Mouse (Mus musculus): ENCODE results near the gene Fhit. TPM values are rescaled to one million over a fixed set of nuclear protein-coding genes. Genes with fewer than 3 reads are reported as not detected.

Fhit gene
- total RNA-seq, 1 experiment from 2014 or later: 3.8 TPM

DNA sequence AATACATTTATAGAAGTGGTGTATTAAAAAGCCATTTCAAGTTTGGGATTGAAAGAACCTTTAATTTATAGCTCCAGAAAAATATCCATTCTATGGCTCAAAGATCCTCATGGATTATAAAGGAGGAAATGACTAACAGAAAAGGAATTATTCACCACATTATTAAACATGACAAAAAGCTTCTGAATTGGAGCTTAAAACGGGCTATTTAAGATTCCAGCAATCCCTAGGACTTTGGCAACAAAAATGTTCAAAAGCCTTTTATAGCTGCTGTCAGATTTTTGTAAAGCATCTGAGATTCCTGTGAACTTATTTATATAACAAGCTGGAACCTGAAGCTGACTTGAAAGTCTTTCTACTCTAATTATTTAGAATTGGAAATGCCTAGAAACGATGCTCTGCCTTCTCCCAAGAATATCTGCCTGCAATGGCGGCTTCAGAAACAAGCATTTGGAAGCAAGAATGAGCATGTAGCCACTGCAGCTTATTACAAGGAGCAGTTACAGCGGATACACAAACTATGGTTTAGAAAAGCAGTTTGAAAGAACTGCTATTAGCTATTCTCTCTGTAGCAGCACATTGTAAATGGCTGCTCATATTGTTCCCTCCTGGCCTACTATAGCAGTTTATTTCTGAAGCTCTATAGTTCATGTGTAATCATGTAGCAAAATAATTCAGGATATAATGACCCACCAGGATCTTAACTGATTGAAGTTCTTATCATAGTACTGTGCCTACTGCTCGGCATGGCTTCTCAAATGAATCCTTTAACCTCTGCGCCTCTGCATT is 995.0 kb downstream of the Fhit start:
- ATAC-seq (replicated peaks in 1 of 2; ENCODE audit: insufficient read depth in 1 of 2, low FRiP score in 2 of 2, low TSS enrichment in 1 of 2, low read depth in 1 of 2, poor library complexity in 2 of 2, severe bottlenecking in 2 of 2): no peak

DNA sequence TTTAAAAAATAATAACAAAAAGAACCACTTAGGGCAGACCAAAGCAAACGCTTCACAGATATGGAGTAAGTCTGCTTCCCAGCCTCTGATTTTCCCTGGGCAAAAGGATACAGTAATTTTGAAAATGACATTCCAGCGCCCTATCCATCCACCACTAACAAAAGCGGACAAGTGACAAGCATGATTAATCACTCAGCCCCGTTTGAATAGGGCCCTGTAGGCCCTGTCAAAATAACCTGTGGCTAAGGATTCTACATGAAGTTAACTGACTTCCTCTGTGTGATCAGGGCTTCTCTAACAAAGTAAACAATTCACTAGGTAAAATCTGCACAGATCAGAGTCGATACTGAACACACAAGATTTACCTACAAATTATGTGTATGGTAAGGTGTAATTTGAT is 1012.0 kb downstream of the Fhit start:
- no peak for ATAC-seq (replicated peaks in 1 of 2; ENCODE audit: insufficient read depth in 1 of 2, low FRiP score in 2 of 2, low TSS enrichment in 1 of 2, low read depth in 1 of 2, poor library complexity in 2 of 2, severe bottlenecking in 2 of 2)

DNA sequence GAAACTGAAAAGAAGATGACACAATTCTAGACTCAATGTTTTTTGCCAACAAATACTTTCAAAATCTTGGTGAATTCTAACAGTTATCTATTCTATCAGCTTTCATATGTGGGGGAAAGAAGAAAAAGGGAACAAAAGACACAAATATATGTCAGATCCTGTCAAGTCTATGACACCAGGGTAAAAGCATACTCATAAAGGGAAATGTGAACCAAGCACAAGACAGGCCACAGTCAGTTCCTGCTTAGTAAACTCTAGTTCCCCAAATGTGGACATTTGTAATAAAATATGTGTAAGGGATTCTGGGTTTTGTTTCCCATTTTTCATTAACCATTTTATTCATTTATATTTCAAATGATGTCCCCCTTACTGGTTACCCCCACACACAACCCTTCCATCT is 1022.5 kb downstream of the Fhit start:
- peak; percentile 75 to 80 for ATAC-seq (replicated peaks in 1 of 2; ENCODE audit: insufficient read depth in 1 of 2, low FRiP score in 2 of 2, low TSS enrichment in 1 of 2, low read depth in 1 of 2, poor library complexity in 2 of 2, severe bottlenecking in 2 of 2)

DNA sequence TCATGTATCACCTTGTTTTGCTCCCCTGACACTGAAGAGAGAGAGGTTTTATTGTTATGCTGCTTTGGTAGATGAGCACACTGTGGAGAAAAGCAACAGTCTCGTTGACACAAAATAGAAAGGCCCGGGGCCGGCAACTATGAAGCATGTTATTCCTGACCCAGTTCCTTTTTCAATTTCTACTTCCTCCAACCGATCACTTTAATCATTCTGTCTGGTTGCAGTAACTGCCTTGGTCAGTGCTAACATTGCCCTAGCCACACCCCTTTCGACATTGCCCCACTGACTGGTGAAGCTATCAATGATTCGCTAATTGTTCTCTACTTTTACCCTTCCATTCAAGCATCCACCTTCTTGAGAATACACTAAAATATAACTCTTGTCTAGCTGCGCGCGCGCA is 1028.0 kb downstream of the Fhit start:
- peak in 1 of 2 experiments; percentile 32; a peak in 2 of 4 replicates for ATAC-seq (replicated peaks in 1 of 2; ENCODE audit: insufficient read depth in 1 of 2, low FRiP score in 2 of 2, low TSS enrichment in 1 of 2, low read depth in 1 of 2, poor library complexity in 2 of 2, severe bottlenecking in 2 of 2)

DNA sequence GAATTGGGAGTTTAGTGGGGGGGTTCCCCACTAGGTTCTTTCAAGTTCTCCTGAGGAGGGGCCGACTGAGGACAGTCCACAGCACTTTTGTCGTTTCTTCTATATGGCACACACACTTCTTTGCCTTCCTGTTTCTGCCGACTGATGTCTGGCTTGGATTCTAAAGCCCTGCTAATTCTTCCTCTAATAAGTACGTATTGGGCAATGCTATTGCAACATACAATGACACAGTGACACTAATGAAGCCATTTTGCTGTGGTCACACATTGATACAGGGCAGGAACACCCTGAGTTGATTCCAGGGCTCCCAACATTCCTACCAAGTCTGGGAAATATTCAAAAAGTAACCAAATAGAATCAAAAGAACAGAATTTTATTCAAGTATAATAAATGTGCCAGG is 1032.2 kb downstream of the Fhit start:
- ATAC-seq (replicated peaks in 1 of 2; ENCODE audit: insufficient read depth in 1 of 2, low FRiP score in 2 of 2, low TSS enrichment in 1 of 2, low read depth in 1 of 2, poor library complexity in 2 of 2, severe bottlenecking in 2 of 2): no peak

DNA sequence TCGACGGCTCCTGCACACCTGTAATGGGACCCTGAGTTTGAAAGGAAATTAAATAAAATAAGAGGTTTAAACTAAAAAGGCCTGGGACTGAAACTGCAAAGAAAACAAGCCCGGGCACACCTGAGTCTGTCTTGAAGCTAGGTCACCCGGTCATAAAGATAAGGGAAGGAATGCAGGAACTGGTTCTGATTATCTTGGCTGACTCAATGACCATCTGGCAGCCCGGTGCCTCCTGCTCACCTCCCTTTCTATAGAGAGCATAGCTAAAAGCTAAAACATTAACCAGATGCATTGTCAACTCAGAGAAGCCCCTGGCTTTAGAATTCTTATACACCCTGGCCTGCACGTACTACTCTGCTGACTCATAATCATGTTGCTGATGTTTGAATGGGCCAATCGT is 1032.7 kb downstream of the Fhit start:
- no peak for ATAC-seq (replicated peaks in 1 of 2; ENCODE audit: insufficient read depth in 1 of 2, low FRiP score in 2 of 2, low TSS enrichment in 1 of 2, low read depth in 1 of 2, poor library complexity in 2 of 2, severe bottlenecking in 2 of 2)

DNA sequence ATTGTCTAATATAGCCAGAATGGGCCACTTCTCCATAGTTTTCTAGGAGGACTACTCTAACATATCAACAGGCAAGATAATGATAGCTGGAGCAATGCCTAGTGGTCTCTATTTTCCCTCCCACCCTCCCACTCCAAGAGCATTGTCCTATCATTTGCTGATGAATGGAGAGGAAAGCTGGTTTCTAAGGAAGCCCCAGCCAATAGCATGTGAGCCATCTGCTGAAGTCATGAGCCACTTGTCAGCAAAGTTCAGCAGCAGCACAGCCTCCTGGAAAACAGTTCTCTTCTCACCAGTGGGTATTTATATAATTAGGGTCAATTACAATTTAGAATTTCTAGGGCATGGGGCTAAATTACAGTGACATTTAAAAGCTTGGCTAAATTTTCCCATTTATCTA is 1035.3 kb downstream of the Fhit start:
- no peak for ATAC-seq (replicated peaks in 1 of 2; ENCODE audit: insufficient read depth in 1 of 2, low FRiP score in 2 of 2, low TSS enrichment in 1 of 2, low read depth in 1 of 2, poor library complexity in 2 of 2, severe bottlenecking in 2 of 2)

DNA sequence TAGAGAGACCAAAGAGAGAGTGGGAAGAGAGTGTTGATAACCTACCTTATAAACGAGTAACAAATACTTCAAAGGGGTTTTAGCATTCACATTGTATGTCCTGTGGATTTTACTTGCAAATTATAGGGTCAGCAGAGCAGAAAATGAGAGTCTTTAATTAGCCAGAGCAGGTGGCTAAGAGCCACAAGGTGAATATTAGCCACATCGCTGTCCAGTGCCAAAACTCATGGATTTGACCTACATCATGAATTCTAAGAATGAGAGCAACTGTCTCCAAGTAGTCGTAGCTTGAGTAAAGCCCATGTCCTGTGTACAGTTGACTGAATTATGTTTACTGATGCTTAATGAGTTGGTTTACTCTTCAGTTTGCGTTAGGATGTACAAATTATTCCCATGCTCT is 1039.7 kb downstream of the Fhit start:
- ATAC-seq (replicated peaks in 1 of 2; ENCODE audit: insufficient read depth in 1 of 2, low FRiP score in 2 of 2, low TSS enrichment in 1 of 2, low read depth in 1 of 2, poor library complexity in 2 of 2, severe bottlenecking in 2 of 2): no peak

DNA sequence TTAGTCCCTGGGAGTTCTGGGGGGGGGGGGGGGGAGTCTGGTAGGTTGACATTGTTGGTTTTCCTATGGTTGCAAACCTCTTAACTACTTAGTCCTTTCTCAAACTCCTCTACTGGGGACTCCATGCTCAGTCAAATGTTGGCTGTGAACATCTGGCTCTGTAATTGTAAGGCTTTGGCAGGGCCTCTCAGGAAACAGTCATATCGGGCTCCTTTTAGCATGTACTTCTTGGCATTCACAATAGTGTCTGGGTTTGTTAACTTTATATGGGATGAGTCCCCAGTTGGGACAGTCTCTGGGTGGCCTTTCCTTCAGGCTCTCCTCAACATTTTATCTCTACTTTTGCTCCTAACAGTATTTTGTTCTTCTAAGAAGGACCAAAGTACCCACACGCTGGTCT is 1065.6 kb downstream of the Fhit start:
- no peak for ATAC-seq (replicated peaks in 1 of 2; ENCODE audit: insufficient read depth in 1 of 2, low FRiP score in 2 of 2, low TSS enrichment in 1 of 2, low read depth in 1 of 2, poor library complexity in 2 of 2, severe bottlenecking in 2 of 2)

DNA sequence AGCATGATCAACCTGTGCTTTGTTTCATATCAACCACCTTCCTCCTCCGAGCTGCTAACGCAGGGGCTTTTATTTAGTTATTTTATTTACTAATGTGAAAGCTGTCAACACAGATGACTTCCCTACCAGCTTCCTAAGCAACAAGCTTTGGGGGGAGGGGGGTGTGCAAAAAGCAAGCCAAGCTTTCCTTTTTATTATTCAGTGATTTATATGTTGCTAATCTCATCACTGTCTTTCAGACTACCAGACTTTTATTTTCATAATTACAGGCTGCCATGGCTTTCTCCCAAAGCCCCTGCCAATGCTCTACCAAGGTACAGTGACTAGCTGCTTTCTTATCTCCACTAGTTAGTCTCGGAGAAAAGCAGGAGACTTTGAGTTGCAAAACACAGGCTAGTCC is 1082.8 kb downstream of the Fhit start:
- ATAC-seq (replicated peaks in 1 of 2; ENCODE audit: insufficient read depth in 1 of 2, low FRiP score in 2 of 2, low TSS enrichment in 1 of 2, low read depth in 1 of 2, poor library complexity in 2 of 2, severe bottlenecking in 2 of 2): no peak

DNA sequence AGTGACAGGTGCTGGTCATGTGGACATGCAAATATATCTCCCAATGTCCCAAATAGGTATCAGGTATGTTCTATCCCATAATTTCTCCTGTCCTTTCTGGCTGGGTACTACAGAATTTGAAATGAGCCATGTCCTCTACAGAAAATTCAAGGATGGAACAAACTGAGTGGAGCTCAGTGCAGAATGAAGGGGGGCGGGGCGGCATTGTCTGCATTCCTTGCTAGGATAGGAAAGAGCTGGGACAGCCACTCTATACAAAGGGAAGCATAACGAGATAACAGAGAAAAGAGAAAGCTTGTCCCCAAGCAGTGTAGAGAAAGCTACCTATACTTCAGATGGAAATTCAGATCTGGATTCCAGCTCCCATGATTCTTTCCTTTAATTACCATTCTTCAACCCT is 1111.9 kb downstream of the Fhit start:
- ATAC-seq (replicated peaks in 1 of 2; ENCODE audit: insufficient read depth in 1 of 2, low FRiP score in 2 of 2, low TSS enrichment in 1 of 2, low read depth in 1 of 2, poor library complexity in 2 of 2, severe bottlenecking in 2 of 2): no peak

DNA sequence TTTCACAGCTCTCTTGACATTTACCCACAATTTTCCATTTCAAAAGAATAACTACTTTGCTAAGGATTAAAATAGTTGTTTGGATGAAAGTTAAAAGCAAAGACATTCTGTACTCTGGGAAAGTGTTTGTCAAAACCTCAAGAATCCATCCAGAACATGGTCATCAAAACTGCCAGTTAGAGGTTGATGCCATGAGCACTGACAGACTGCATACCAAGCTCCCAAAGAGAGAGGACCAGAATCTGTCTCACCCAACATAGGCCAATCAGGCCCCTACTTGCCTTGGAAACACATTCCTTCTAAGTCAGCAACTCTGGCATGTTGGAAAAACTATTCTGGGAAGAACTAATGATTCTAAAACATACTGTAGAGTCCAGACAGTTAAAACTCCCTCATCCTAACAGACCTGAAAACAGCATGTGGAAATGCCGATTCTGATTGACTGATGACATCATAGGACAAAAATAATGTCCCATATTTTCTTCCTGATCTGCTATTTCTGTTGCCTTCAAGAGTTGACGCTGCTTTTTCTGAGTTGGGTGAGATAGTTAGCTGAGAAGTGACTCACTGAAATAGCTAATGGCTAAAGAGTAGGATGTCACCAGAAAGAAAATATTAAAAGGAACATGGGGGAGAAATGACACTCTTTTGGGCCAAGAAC is 1114.6 kb downstream of the Fhit start:
- no peak for ATAC-seq (replicated peaks in 1 of 2; ENCODE audit: insufficient read depth in 1 of 2, low FRiP score in 2 of 2, low TSS enrichment in 1 of 2, low read depth in 1 of 2, poor library complexity in 2 of 2, severe bottlenecking in 2 of 2)

DNA sequence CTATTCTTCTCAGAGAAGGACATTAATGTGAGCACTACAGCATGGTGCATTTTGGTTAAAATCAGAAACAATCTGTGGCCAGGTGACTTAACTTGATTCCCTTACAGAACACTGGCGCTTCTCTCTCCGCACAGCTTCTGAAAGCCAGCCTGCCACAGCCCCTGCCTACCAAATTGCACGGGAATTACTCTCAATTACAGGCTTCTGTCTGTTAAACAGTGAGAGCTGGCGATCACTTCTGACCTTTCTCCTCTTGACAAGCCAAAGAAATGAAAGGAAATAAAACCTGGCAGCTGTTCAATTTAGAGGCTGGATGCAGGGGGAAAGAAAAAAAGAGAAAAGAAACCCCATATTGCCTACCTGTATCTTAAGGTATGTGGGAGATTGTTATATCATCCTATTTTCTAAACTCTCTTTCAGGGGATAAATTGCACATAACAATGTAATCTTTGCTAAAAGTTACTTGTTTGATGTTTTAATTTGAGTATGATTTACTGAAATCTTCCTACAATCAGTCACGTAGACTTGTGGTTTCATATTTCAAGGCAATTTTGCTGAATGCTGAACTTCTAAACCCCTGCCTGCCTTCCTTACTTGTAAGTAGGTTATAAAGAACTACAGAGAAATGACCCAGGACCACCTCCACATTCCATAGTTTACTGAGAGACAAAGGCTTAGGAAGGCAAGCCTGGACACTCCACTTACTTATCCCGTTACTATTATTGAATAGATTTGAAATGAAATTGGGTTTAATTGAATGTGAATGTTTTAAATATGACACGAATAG is 1115.3 kb downstream of the Fhit start:
- no peak for ATAC-seq (replicated peaks in 1 of 2; ENCODE audit: insufficient read depth in 1 of 2, low FRiP score in 2 of 2, low TSS enrichment in 1 of 2, low read depth in 1 of 2, poor library complexity in 2 of 2, severe bottlenecking in 2 of 2)

DNA sequence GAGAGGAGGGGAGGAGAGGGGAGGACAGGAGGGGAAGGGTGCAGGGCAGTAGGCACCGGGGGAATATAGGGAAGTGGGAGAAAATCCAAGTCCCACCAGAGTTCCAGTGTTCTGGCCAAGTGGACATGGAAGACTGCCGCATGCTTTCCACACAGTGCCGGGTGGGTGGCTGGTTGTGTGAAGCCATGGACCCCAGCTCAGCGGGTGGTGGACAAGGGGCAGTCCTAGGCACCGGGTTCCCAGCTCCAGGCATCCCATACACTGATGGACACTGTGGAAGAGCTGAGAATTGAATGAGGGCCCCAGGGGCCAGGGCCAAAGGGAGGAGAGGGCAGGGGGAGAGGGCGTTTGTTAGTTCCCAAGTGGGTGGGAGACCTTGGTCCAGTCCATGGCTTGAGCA is 1123.8 kb downstream of the Fhit start:
- no peak for ATAC-seq (replicated peaks in 1 of 2; ENCODE audit: insufficient read depth in 1 of 2, low FRiP score in 2 of 2, low TSS enrichment in 1 of 2, low read depth in 1 of 2, poor library complexity in 2 of 2, severe bottlenecking in 2 of 2)

DNA sequence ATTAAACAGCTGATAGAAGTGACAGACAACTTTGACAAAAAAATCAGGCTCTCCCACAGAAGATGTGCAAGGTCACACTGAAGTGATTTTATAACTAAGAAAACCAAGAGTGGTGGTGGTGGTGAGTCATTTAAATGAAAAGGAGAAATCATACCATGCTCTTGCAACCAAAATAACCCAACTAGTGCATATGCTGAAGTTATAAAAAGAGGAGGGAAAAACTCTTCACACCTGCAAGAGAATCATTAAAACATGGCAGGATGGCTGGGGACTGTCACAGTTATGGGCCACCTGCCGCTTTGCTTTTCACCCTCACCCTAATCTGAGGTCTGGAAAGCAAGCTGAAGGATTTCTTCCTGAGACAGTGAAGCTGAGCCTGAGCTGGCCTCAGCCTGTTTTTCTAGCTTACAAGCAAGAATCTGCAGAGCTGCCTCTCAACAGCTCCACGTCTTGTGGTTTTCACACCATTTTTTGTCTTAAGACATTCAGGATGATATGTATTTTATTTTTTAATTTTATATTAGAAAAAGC is 1125.1 kb downstream of the Fhit start:
- no peak for ATAC-seq (replicated peaks in 1 of 2; ENCODE audit: insufficient read depth in 1 of 2, low FRiP score in 2 of 2, low TSS enrichment in 1 of 2, low read depth in 1 of 2, poor library complexity in 2 of 2, severe bottlenecking in 2 of 2)

DNA sequence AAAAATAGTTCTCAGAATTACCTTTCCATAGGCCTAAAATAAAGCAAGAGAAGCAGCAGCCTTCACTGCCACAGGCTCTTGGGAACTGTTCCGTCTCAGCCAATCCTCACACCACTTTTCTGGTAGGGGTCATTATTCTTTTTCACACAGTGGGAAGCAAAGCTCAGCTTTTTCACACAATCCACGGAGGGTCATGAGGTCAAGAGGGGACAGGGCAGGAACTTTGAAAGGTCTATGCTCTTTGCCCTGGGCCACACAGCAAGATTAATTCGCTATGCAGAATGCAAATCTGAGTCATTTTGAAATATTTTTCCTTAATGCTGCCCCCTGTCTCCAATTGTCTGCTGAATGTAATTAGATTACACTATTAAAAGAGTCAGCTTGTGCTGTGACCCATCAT is 1126.2 kb downstream of the Fhit start:
- ATAC-seq (replicated peaks in 1 of 2; ENCODE audit: insufficient read depth in 1 of 2, low FRiP score in 2 of 2, low TSS enrichment in 1 of 2, low read depth in 1 of 2, poor library complexity in 2 of 2, severe bottlenecking in 2 of 2): no peak

DNA sequence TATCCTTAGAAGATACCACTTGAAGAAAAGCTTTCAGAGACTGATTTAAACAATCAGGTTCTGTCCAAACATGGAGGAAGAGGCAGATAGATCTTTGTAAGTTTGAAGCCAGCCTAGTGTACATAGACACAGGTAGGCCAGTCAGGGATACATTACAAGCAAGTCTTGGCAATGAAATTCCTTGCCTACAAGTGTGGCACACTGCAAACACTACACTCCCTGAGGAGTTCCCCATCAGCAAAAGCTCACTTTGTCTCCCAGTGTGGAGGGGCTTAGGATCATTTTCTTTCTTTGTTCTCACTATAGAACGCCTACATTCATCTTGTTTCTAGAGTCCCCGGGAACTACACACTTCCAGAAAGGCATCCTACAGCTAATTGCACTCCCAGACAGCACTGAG is 1126.6 kb downstream of the Fhit start:
- ATAC-seq (replicated peaks in 1 of 2; ENCODE audit: insufficient read depth in 1 of 2, low FRiP score in 2 of 2, low TSS enrichment in 1 of 2, low read depth in 1 of 2, poor library complexity in 2 of 2, severe bottlenecking in 2 of 2): no peak

DNA sequence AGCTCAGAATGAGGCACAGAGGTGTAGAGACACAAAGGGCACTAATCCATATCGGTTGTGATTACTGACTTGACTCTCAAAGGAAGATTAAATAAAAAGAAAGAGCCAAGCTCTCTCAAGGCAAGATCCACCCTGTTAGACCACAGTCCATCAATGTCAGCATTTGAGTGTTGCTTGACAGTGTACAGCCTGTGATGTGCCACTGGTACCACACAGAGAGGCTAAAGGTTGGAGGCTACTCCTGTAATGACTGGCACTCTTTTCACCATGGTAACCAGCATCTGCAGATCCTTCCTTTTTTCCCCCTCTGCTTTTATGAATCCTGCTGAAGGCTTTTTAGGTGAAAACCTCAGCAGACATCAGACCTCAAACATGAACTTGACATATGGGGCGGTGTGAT is 1138.5 kb downstream of the Fhit start:
- ATAC-seq (replicated peaks in 1 of 2; ENCODE audit: insufficient read depth in 1 of 2, low FRiP score in 2 of 2, low TSS enrichment in 1 of 2, low read depth in 1 of 2, poor library complexity in 2 of 2, severe bottlenecking in 2 of 2): no peak
